Mouse (Mus musculus) heart, adult 2 months (tissue): ENCODE data around the gene Rgs1. TPM values are rescaled to one million over a fixed set of nuclear protein-coding genes. Genes with fewer than 3 reads are reported as not detected.

Source experiments
- DNase-seq, 2 experiments: peaks; one replicate each; pipeline ENCODE4 v3.0.0; 2021
- H3K27ac ChIP-seq: fragments of 200-600 bp; 2 replicates; pipeline ENCODE4 v1.8.1; 2022
- H3K27me3 ChIP-seq: fragments of 200-500 bp; 2 replicates; pipeline ENCODE4 v1.6.1; 2012; ENCODE audit warnings: mild to moderate bottlenecking, low read length, inconsistent platforms, mixed read lengths; ENCODE audit not compliant: control insufficient read depth, insufficient read depth
- H3K36me3 ChIP-seq: fragments of 200-500 bp; 2 replicates; pipeline ENCODE4 v1.6.1; 2012; ENCODE audit warnings: low read length, inconsistent platforms; ENCODE audit not compliant: control insufficient read depth, insufficient read depth
- H3K4me1 ChIP-seq: fragments of 200-500 bp; 2 replicates; pipeline ENCODE4 v1.6.1; 2011; ENCODE audit warnings: low read length; ENCODE audit not compliant: control insufficient read depth, insufficient read depth
- H3K4me3 ChIP-seq: fragments of 200-600 bp; 2 replicates; pipeline ENCODE4 v1.8.1; 2022
- H3K79me2 ChIP-seq: fragments of 200-500 bp; replicated peaks from 2 replicates; pipeline ENCODE4 v1.6.1; 2012; ENCODE audit warnings: mild to moderate bottlenecking, inconsistent platforms, low read length, moderate library complexity, mixed read lengths; ENCODE audit not compliant: control insufficient read depth, insufficient read depth
- H3K9ac ChIP-seq: fragments of 200-500 bp; 2 replicates; pipeline ENCODE4 v1.6.1; 2012; ENCODE audit warnings: low read depth, mild to moderate bottlenecking, control low read depth, inconsistent platforms, low read length, mixed read lengths
- CTCF ChIP-seq: fragments of 200-600 bp; IDR thresholded peaks from 2 replicates; pipeline ENCODE4 v1.8.1; 2022; ENCODE audit warnings: antibody characterized with exemption, mild to moderate bottlenecking, moderate library complexity
- EP300 ChIP-seq: fragments of 200-500 bp; IDR thresholded peaks from 2 replicates; pipeline ENCODE4 v1.6.1; 2011; ENCODE audit warnings: low read depth, low read length, control low read depth; ENCODE audit not compliant: insufficient read depth
- POLR2A ChIP-seq: fragments of 200-500 bp; IDR thresholded peaks from 2 replicates; pipeline ENCODE4 v1.6.1; 2011; ENCODE audit warnings: mild to moderate bottlenecking, low read depth, low read length, control low read depth; ENCODE audit not compliant: insufficient read depth
- WGBS: fragments of 180-500 bp; shearing (Covaris S2); methylation state at CpG from one replicate; pipeline ENCODE4 v1.1.7; 2018; 5-methylcytosine and 5-hydroxymethylcytosine counted together
- intact Hi-C: fragments of 180-260 bp; cut with DNase I; formaldehyde crosslinking; loops from one replicate; pipeline ENCODE4 v1.15.1; 2025
- polyA plus RNA-seq: library from polyadenylated mRNA; depleted of rRNA; stranded (reverse); fragments of >200 nt; gene quantifications from 2 replicates; pipeline ENCODE4 v1.2.3, GENCODE M21; 2012; rRNA removed
- total RNA-seq, 2 experiments: library from RNA; stranded (reverse); gene quantifications; 2 replicates each; pipeline ENCODE4 v1.2.3; 2021

The Rgs1 gene
- total and polyA plus RNA-seq, 3 experiments: not detected

DNA sequence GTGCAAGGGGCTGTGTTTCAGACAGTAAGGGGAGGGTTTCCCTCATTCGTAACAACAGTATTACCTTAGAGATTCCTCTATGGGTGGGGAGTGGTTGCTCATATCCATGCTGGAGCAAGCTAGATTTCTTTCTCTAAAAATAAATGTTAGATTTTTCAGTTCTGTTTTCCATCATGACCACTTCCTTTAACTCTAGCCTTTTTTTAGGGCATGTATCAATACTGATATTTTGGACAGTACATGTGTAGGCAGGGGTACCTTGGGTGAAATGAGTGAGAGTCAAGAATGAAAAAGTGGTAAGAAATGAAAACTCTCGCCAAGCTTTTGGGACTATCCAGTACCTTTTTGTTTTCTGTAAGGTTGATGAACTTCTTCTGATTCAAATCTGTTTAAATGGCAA, 44.3 kb downstream of the Rgs1 start:
- H3K79me2 ChIP-seq: no peaks in the 10 kb centered on the region
- H3K36me3 ChIP-seq: no peaks in the 10 kb centered on the region
- H3K27me3 ChIP-seq: no peaks in the 10 kb centered on the region
- intact Hi-C loops: loop anchor here (5.0 kb wide), 1 partner anchor 392 kb away; no protein-coding TSS in a partner anchor
- no peak overlapping the region for H3K9ac ChIP-seq
- no peaks in the 10 kb centered on the region for H3K4me1 ChIP-seq
- H3K27ac ChIP-seq: no peak overlapping the region
- 77% methylated on average over 2 of the region's 2 CpGs for WGBS
- H3K4me3 ChIP-seq: no peak overlapping the region
- no peak for DNase-seq
- no peak for TF ChIP-seq EP300
- TF ChIP-seq POLR2A: no peak
- TF ChIP-seq CTCF: no peak

DNA sequence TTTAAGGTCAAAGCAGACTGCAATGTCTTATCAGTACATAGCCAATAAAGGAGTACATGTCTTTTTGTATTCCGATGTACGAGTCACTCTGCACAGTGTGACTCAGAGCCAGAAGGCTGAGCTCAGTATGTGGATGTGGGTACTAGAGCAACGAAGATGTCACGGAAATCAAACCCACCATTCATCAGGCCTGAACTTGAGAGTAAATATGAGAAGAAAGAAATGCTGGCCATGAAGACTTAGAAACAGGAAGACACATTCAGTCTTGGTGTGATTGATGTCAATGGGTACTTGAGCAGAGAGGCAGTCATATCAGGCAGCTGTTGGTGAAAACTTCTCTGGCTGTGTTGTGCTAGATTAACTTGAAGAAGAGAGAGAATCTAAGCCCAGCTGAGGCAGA, 46.1 kb downstream of the Rgs1 start:
- Histone ChIP-seq H3K36me3 (no peaks in the 10 kb centered on the region), H3K4me1 (no peaks in the 10 kb centered on the region), H3K27ac (no peak overlapping the region), H3K9ac (no peak overlapping the region), H3K79me2 (no peaks in the 10 kb centered on the region), H3K27me3 (no peaks in the 10 kb centered on the region), H3K4me3 (no peak overlapping the region)
- intact Hi-C loops: no loop called here
- WGBS: 59% methylated on average over 4 of the region's 4 CpGs
- no peak for TF ChIP-seq POLR2A
- no peak for TF ChIP-seq CTCF
- no peak for TF ChIP-seq EP300
- DNase-seq: no peak

DNA sequence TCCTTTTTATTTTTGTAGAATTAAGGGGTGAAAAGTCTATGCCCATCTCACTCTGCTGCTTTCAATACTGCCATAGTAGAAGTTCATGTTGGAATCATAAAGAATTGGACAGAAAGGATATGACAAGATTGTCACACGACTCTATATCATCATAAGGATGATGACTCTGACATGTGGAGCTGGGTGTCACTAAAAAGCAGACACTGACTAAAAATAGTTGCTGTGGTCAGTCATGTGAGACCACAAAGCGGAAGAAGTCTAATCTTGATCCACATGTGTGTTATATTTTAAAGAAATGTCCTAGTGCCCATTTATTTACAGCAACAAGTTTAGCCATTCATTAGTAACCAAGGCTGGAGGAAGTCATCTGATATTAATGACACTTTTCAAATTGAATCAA, 48.5 kb downstream of the Rgs1 start:
- 25% methylated on average over 2 of the region's 2 CpGs for WGBS
- DNase-seq: no peak

DNA sequence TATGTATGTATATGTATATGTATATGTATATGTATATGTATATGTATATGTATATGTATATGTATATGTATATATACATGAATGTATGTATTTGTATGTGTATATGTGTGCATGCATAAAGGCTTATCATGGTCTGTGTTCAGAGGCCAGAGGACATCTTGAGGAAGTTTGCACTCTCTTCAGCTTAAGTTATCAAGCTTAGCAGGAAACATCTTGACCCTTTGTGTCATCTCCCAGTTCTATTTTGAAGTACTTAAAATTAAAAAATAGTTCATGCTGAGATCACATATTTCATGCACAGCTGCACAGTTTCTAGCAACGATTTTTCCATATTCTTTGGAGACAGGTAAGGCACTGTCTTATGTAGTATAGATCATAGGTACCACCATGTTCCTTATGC, 49.5 kb downstream of the Rgs1 start:
- 14% methylated on average over 1 of the region's 1 CpGs for WGBS
- TF ChIP-seq CTCF: no peak
- TF ChIP-seq EP300: no peak
- no peak for TF ChIP-seq POLR2A

More for the DNA sequence above, 48.5 kb downstream of the Rgs1 start:
- no peaks in the 10 kb centered on the region for H3K27me3 ChIP-seq
- H3K4me3 ChIP-seq: no peak overlapping the region
- intact Hi-C loops: no loop called here
- no peaks in the 10 kb centered on the region for H3K4me1 ChIP-seq
- no peaks in the 10 kb centered on the region for H3K36me3 ChIP-seq
- no peak overlapping the region for H3K27ac ChIP-seq
- H3K79me2 ChIP-seq: no peaks in the 10 kb centered on the region
- H3K9ac ChIP-seq: no peak overlapping the region
- no peak for TF ChIP-seq POLR2A
- TF ChIP-seq EP300: no peak
- no peak for TF ChIP-seq CTCF

DNA sequence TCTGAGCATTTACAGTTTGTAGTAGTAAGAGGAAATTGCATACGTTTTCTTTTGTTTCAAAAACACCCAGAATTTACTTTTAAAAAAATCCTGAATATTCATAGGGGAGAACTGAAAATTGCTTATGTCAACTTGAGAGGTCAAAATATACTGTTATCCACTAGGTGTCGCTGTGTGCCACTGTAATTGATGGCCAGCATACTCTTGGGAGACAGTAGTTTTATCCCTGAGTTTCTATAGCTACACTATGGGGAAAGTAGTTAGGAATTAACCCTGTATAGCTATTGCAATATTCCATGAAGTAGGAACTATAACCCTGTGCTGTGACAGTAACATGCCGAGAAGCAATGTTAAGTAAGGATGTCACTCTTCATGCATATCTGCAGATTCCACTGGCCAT, 51.4 kb downstream of the Rgs1 start:
- H3K9ac ChIP-seq: no peak overlapping the region
- H3K79me2 ChIP-seq: no peaks in the 10 kb centered on the region
- H3K36me3 ChIP-seq: no peaks in the 10 kb centered on the region
- no peak overlapping the region for H3K27ac ChIP-seq
- WGBS: 34% methylated on average over 3 of the region's 3 CpGs
- H3K4me1 ChIP-seq: no peaks in the 10 kb centered on the region
- TF ChIP-seq EP300 (no peak), CTCF (peak; percentile 81)
- no peaks in the 10 kb centered on the region for H3K27me3 ChIP-seq
- DNase-seq: no peak
- no peak overlapping the region for H3K4me3 ChIP-seq
- intact Hi-C loops: loop anchor here (2.0 to 10.0 kb wide), 4 partner anchors 123 to 193 kb away; partner anchors contain the start of gene Rgs2

More for the DNA sequence above, 49.5 kb downstream of the Rgs1 start:
- intact Hi-C loops: loop anchor here (5.0 to 10.0 kb wide), 3 partner anchors 125 to 195 kb away; partner anchors contain the start of gene Rgs2
- no peak overlapping the region for H3K27ac ChIP-seq
- no peak overlapping the region for H3K9ac ChIP-seq
- no peaks in the 10 kb centered on the region for H3K4me1 ChIP-seq
- DNase-seq: no peak
- H3K36me3 ChIP-seq: no peaks in the 10 kb centered on the region
- no peaks in the 10 kb centered on the region for H3K79me2 ChIP-seq
- H3K4me3 ChIP-seq: no peak overlapping the region
- no peaks in the 10 kb centered on the region for H3K27me3 ChIP-seq

Other genes starting within 250 kb of the Rgs1 start
- 10 to 100 TPM; 43.7 to 59.2 TPM for gene Rgs2, start 245.1 kb downstream of the Rgs1 start, total RNA-seq
- 7.7 and 18.4 TPM in 2 replicates for gene Rgs2, start 245.1 kb downstream of the Rgs1 start, polyA plus RNA-seq
- not detected for gene Rgs13, start 71.9 kb downstream of the Rgs1 start, total RNA-seq
- not detected in 2 replicates for gene Rgs13, start 71.9 kb downstream of the Rgs1 start, polyA plus RNA-seq